Mouse (Mus musculus) thymus, adult 2 months (tissue): ENCODE measurements around the gene Shisa6.

Experiments used
- CTCF ChIP-seq: fragments of 200-500 bp; IDR thresholded peaks from 2 replicates; pipeline ENCODE4 v1.5.1; 2012; ENCODE audit warnings: mild to moderate bottlenecking, control low read depth, low read length, moderate library complexity, borderline replicate concordance; ENCODE audit not compliant: control insufficient read depth, poor library complexity, insufficient read depth; ENCODE audit errors: extremely low read depth
- POLR2A ChIP-seq: fragments of 200-500 bp; IDR thresholded peaks from 2 replicates; pipeline ENCODE4 v1.6.1; 2012; ENCODE audit warnings: mild to moderate bottlenecking, low read length, control low read depth, moderate library complexity; ENCODE audit not compliant: control insufficient read depth, poor library complexity, insufficient read depth; ENCODE audit errors: extremely low read depth

DNA sequence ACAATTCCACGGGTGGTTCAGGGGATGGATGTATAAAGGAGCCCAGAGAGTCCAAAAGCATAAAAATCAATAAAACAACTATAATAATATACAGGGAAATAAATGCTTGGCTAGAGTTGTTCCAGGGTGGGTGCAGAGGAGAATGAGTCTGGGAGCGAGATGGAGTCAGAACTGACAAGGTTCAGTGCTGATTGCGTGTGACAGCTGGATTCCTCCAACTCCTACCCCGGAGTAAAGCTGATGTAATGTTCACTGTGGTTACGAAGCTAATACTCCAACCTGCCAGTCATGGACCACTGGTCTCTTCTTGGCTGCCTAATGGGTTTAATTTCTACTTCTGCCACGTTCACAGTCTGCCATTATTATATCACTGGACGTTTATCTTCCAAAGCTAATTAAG lies 36.5 kb upstream of the Shisa6 start:
- TF ChIP-seq CTCF (no peak), POLR2A (no peak)
